Mouse (Mus musculus): ENCODE measurements around the gene Scrn2.

Gene Scrn2

GRCm38 (mm10) chr11:97017696-97018582 is 11.8 kb upstream of the Scrn2 start:
- DNase-seq (ENCODE audit: low spot score in 2 of 2): no peak

- DNase-seq (ENCODE audit: low spot score in 2 of 2): no peak
Measured at GRCm38 (mm10) chr11:97018583-97019344, 11.0 kb upstream of the Scrn2 start.

GRCm38 (mm10) chr11:97019345-97019708 is 10.4 kb upstream of the Scrn2 start:
- DNase-seq (ENCODE audit: low spot score in 2 of 2): no peak

GRCm38 (mm10) chr11:97021121-97021765 is 8.5 kb upstream of the Scrn2 start:
- DNase-seq (ENCODE audit: low spot score in 2 of 2): no peak

- peak; percentile 35 to 39 for DNase-seq (ENCODE audit: low spot score in 2 of 2)
Measured at GRCm38 (mm10) chr11:97021873-97022484, 7.8 kb upstream of the Scrn2 start.

GRCm38 (mm10) chr11:97024977-97025376 is 4.8 kb upstream of the Scrn2 start:
- DNase-seq (ENCODE audit: low spot score in 2 of 2): no peak

- peak; percentile 61 to 73 for DNase-seq (ENCODE audit: low spot score in 2 of 2)
Measured at GRCm38 (mm10) chr11:97025721-97026344, 3.9 kb upstream of the Scrn2 start.

- no peak for DNase-seq (ENCODE audit: low spot score in 2 of 2)
Measured at GRCm38 (mm10) chr11:97030426-97030825, 688 bp downstream of the Scrn2 start.

GRCm38 (mm10) chr11:97031977-97032376 is 2.2 kb downstream of the Scrn2 start:
- no peak for DNase-seq (ENCODE audit: low spot score in 2 of 2)

- DNase-seq (ENCODE audit: low spot score in 2 of 2): no peak
Measured at GRCm38 (mm10) chr11:97032499-97032898, 2.8 kb downstream of the Scrn2 start.

- DNase-seq (ENCODE audit: low spot score in 2 of 2): no peak
Measured at GRCm38 (mm10) chr11:97033781-97034180, 4.0 kb downstream of the Scrn2 start.

- no peak for DNase-seq (ENCODE audit: low spot score in 2 of 2)
Measured at GRCm38 (mm10) chr11:97036141-97036540, 6.4 kb downstream of the Scrn2 start.

GRCm38 (mm10) chr11:97038881-97039280 is 9.1 kb downstream of the Scrn2 start:
- DNase-seq (ENCODE audit: low spot score in 2 of 2): no peak

- DNase-seq (ENCODE audit: low spot score in 2 of 2): no peak
Measured at GRCm38 (mm10) chr11:97040301-97041021, 10.7 kb downstream of the Scrn2 start.

GRCm38 (mm10) chr11:97041022-97041899 is 11.5 kb downstream of the Scrn2 start, which contains the start of the genes Lrrc46 and Mrpl10:
Lrrc46 (minus strand) TSS chr11:97041407.
Mrpl10 (plus strand) TSS chr11:97041560.
- DNase-seq (ENCODE audit: low spot score in 2 of 2): peak; percentile 65 to 71

GRCm38 (mm10) chr11:97044902-97045301 is 15.2 kb downstream of the Scrn2 start:
- DNase-seq (ENCODE audit: low spot score in 2 of 2): no peak

GRCm38 (mm10) chr11:97045861-97046260 is 16.1 kb downstream of the Scrn2 start:
- no peak for DNase-seq (ENCODE audit: low spot score in 2 of 2)

GRCm38 (mm10) chr11:97048090-97048650 is 18.4 kb downstream of the Scrn2 start:
- DNase-seq (ENCODE audit: low spot score in 2 of 2): no peak

- no peak for DNase-seq (ENCODE audit: low spot score in 2 of 2)
Measured at GRCm38 (mm10) chr11:97049492-97050085, 19.9 kb downstream of the Scrn2 start.

Data from frontal cortex, postnatal 25 days (tissue).